Mouse (Mus musculus) brain, adult 2 months (tissue): ENCODE results near the gene Araf.

ENCODE experiments used
- DNase-seq: peaks from one replicate; pipeline ENCODE4 v3.0.0; 2011; ENCODE audit warnings: low read depth, low spot score

Araf gene

GRCm38 (mm10) chrX:20848256-20848984, 50.8 kb downstream of the Araf start:
- DNase-seq: peak; percentile 99

GRCm38 (mm10) chrX:20853794-20854193, 56.2 kb downstream of the Araf start:
- no peak for DNase-seq

GRCm38 (mm10) chrX:20861453-20862104, 64.0 kb downstream of the Araf start:
- no peak for DNase-seq

DNA sequence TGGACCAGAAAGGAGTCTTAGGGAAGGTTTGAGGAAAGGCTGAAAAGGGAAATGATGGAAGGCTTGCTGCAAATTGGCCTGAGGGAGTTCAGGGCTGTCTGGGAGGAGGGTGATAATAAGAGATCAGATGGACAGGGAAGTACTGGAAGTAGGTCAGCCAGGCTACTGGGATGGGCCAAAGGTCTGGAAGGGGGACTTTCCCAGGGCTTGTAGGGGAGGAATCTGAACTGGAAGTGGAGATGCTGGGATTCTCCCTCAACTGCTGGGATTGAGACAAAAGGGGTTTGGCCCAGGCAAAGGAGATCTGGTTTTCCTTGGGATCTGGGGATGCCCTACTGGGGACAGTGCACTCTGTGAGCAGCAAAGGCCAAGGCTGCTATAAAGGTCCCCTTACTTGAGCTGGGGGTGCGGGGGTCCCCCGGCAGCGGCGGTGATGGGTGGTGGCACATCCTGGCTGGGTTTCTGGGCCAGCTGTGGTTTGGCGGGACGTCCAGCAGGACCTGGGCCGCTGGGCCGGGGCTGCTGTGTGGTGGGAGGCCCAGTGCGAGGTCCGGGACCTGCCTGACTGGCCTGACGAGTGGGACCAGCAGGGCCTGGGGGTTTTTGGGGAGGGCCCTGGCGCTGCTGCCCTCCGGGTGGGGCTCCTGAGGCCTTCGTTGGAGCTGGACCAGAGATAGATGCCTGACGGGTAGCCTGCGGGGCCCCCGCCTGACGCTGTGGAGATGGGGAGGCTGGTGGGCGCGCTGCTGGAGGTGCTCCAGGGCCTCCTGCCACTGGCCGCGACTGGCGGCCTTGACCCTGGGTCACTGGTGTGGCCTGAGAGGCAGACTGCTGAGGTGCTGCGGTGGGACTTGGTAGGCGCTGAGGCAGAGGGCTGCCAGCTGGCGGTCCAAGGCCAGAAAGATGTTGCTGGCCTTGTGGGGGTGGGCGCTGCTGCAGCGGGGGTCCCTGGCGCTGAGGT, 64.8 kb downstream of the Araf start:
- peak; percentile 28 for DNase-seq

DNA sequence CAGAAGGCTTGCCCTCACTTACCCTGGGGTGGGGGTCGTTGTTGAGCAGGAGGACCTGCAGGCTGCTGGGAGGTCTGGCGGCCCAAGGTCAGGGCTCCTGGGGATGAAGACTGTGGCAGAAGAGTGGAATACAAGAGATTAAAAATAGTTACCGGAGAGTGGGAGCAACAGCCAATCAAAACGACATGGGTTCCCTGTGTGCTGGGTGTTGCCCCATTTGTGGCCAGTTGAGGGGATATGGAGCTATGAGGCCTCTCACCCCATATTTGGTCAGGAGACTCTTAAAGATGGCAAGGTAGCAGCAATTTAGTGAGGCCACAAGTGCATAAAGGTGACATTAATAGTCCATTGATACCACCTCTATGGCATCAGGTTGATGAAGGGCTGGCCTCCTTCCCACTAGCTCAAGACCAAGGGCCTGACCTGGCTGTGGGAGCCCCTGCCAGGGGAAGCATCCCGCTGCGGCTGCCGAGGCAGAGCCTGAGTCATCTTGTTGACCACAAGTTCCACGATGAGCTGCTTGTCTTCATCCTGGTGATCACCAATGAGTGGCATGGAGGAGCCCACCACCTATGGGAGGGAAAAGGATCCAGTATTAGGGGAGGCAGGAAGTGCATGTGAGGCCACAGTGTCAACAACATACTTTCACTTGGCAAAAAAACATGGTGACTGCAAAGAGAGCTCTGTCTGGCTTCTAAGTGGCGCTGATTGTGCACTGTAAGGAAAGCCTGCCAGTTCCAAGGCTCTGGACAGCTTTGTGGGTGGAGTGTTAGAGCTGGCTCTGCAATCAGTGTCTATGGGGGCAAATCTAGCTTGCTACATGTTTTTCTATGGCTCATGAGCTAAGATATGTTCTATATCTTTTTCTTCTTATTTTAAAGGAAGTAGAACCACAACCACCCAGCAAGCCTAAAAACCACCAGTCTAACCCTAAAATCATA, 65.8 kb downstream of the Araf start:
- peak; percentile 73 for DNase-seq

DNA sequence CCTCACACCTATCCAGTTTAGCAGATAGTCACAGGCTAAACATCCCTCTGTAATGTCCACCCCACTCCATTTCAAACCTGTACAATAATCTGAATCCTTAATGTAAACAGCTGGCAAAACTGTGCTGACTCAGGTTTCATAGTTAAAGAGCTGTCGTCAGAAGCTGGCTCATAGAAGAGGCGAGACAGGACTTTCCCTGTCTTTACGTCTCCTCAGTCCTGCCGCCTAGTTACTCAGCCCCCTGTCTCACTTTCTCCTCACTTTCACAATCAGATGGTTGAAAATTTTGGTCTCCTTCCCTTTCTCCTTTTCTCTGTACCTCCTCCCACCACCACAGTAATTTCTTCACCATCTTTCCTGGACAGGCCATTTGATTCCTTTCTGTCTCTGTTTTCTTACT, 70.5 kb downstream of the Araf start:
- DNase-seq: no peak

DNA sequence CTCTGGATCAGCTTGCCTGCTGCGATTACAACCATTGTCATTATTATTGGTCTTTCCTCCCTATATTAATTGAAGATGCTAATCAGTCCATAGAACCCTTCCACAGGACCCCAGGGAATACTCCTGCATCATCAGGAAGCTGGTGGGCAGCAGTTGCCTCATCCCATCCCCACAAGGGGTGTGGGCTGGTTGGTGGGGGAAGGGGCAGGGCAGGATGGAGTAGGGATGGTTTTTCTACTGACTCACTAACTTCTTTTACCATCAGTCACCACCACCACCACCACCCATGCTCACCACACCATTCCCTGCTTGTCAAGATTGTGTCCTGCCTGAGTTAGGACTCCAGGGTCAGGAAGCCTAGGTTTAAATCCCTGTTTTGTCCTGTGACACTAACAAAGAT, 71.6 kb downstream of the Araf start:
- no peak for DNase-seq

GRCm38 (mm10) chrX:20869962-20870513, 72.4 kb downstream of the Araf start, which contains the start of gene Timp1:
TSS of gene Timp1 (plus strand) at chrX:20870166.
- DNase-seq: peak; percentile 42

DNA sequence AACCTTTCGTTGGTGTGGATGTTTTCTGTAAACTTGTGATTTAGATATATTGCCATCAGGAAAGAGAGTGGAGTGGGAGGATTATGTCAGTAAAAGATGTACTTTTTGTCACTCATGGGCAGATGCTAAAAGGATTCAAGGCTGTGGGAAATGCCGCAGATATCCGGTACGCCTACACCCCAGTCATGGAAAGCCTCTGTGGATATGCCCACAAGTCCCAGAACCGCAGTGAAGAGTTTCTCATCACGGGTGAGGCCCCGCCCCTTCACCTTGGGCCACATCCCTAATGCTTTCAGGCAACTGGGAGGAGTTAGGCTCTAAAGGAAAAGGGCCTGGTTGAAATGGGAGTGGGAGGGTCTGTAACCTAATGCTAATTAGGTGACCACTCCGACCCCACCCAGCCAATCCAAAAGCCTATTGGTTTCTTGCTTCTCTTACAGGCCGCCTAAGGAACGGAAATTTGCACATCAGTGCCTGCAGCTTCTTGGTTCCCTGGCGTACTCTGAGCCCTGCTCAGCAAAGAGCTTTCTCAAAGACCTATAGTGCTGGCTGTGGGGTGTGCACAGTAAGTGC, 75.4 kb downstream of the Araf start:
- DNase-seq: peak; percentile 55

DNA sequence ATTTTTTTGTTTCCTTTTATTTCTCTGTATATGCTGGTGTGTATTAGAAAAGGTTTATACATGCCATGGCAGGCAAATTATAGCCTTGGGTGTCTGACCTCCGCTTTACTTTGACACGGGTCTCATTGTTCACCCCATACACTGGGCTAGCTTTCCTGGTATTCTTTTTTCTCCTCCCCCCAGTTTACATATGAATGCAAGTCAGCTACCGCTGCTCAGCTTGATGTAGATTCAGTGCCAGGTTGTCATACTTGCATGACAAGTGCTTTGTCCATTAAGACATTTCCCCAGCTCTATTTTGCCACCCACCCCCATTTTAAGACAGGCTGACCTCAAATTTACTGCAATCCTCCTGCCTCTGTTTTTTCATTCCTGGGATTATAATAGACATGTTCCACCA, 77.6 kb downstream of the Araf start:
- DNase-seq: no peak

- DNase-seq: peak; percentile 35
Measured at GRCm38 (mm10) chrX:20910074-20910473, 112.5 kb downstream of the Araf start.
